Mouse (Mus musculus): ENCODE measurements around the gene Jak3.

Jak3 gene

DNA sequence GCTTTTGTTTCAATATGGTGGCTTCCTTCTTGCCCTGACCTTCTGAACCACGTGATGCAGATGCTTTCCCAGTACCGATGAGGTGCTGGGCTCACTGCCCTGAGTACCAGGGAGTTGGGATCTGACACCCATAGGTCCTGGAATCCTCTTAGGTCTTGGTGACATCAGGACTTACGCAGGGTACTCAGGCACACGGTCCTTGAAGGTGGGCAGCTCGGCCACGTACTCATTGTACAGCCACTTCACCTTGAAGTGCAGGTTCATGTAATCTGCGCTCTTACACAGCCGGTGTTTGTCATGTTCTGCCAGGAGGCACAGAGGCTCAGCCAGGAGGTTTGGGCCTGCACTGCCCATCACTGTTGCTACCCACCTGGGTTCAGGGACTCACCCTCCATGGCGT is 30.6 kb upstream of the Jak3 start:
- no peaks in the 10 kb centered on the region for H3K27me3 ChIP-seq (ENCODE audit: control insufficient read depth, insufficient read depth, low read length, poor library complexity, severe bottlenecking)
- DNase-seq (ENCODE audit: low read depth, low spot score), result no peak
- H3K36me3 ChIP-seq (ENCODE audit: control insufficient read depth, insufficient read depth, low read length, poor library complexity, severe bottlenecking), result no peaks in the 10 kb centered on the region

DNA sequence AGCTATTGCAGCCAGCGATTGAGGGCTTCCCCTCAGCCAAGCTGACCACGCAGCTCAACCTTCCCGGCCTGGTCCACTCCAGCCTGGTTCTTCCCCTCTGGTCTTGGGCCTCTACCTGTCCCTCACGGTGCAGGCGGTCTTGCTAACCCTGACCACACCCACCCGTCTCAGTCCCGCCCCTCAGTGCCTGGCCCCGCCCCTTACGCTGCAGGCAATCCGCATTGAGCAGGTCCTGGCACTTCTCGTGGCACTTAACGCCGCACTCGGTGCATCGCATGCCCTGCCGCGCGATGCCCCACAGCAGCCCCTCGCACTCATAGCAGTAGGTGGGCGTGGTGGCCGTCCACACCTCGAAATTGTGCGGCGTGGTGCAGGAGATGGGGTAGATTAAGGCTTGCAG is 21.5 kb upstream of the Jak3 start:
- DNase-seq (ENCODE audit: low read depth, low spot score), result peak; percentile 65
- Histone ChIP-seq H3K36me3 (ENCODE audit: control insufficient read depth, insufficient read depth, low read length, poor library complexity, severe bottlenecking) (no peaks in the 10 kb centered on the region), H3K27me3 (ENCODE audit: control insufficient read depth, insufficient read depth, low read length, poor library complexity, severe bottlenecking) (no peaks in the 10 kb centered on the region)

DNA sequence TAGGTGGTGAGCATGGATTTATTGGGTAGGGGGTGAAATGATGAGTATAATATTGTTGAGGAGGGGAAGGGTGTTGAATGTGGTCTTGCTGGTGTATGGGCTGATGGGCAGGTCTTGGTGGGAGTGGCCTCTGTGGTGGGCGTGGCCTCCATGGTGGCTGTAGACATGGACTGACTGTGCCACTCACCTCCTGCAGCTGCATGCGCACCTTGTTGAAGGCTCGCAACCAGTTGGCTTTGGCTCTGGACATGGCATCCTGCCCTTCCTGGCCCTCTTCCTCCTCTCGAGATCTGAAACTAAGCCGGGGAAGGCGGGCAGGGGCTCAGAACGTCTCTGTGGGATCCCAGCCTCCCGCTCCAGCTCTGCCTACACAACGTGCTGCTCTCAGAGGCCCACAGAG is 18.3 kb upstream of the Jak3 start:
- DNase-seq (ENCODE audit: low read depth, low spot score), result no peak
- Histone ChIP-seq H3K27me3 (ENCODE audit: control insufficient read depth, insufficient read depth, low read length, poor library complexity, severe bottlenecking) (no peaks in the 10 kb centered on the region), H3K36me3 (ENCODE audit: control insufficient read depth, insufficient read depth, low read length, poor library complexity, severe bottlenecking) (no peaks in the 10 kb centered on the region)

DNA sequence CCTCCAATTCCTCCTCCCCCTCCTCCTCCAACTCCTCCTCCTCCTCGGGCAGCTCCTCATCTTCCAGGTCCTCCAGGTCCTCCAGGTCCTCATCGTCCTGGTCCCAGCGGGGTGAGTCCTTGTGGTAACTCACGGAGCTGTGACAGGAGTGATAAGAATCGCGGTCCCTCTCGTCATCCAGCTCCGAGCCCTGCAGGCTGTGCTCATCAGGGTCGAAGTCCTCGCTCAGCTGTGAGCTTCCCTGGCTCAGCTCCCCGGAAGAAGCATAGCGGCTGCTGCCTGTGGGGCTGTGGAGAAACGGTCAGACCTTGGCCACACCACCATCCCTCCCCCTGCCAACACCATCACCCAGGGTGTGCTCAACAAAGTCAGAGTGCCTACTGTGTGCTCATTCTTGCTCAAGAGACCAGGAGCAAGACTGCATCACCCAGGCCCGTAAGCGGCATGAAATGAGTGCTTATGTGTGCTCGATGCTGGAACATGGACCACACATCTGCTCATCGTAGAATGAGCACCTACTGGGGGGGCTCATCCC is 17.5 kb upstream of the Jak3 start:
- no peak for DNase-seq (ENCODE audit: low read depth, low spot score)
- no peaks in the 10 kb centered on the region for H3K27me3 ChIP-seq (ENCODE audit: control insufficient read depth, insufficient read depth, low read length, poor library complexity, severe bottlenecking)
- no peaks in the 10 kb centered on the region for H3K36me3 ChIP-seq (ENCODE audit: control insufficient read depth, insufficient read depth, low read length, poor library complexity, severe bottlenecking)

DNA sequence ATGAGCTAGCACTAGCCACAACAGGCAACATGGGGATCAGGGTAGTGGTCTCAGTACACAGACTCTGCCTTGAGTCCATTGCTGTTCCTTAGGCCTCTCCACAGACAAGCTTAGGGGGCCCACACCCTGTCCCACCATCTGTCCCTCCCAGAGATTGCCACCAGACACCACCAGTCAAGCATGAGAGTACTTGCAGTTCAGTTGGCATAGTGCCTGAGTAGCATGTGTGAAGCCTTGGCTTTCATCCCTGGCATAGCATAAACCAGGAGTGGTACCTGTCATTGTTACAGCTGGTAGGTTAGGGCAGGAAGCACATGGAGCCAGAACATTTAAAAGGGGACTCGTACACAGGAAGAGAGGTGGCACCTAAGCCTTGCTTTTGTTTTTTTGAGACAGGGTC is 16.3 kb upstream of the Jak3 start:
- Histone ChIP-seq H3K36me3 (ENCODE audit: control insufficient read depth, insufficient read depth, low read length, poor library complexity, severe bottlenecking) (no peaks in the 10 kb centered on the region), H3K27me3 (ENCODE audit: control insufficient read depth, insufficient read depth, low read length, poor library complexity, severe bottlenecking) (no peaks in the 10 kb centered on the region)
- no peak for DNase-seq (ENCODE audit: low read depth, low spot score)

DNA sequence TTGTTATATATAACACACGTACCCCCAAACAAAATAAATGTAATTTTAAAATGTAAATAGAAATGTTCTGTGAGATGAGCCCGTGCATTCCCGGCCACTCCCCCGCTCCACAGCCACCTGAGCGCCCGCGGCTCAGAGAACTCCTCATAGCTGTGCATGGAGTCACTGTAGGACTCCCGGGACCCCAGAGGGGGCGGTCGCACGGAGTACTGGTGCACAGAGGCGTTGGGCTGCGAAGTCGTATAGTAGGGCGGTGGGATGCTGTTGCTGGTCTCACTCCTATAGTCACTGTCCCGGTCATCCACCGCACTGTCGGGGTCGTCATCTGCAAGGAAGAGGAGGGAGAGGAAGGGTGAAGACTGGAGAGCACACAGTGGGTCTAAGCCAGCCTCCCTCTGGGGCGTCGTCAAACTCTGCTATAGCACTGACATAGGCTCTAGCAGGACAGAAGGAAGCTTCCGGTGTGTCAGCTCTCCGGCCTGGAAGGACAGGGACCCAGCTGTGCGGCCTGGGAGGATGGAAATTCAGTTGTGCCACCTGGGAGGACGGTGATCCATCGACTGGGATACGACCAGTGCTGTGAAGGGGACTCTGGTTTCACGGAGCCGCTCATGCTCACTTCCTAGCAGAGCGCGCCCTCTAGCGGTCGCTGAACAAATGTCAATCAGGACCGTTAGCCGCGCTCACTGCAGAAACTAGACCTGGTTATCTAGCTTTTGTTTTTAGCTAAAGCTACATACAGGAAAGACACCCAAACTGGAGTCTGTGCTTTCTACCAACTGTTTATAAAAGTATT is 15.6 kb upstream of the Jak3 start:
- H3K27me3 ChIP-seq (ENCODE audit: control insufficient read depth, insufficient read depth, low read length, poor library complexity, severe bottlenecking), result no peaks in the 10 kb centered on the region
- H3K36me3 ChIP-seq (ENCODE audit: control insufficient read depth, insufficient read depth, low read length, poor library complexity, severe bottlenecking), result no peaks in the 10 kb centered on the region
- DNase-seq (ENCODE audit: low read depth, low spot score), result peak; percentile 90

DNA sequence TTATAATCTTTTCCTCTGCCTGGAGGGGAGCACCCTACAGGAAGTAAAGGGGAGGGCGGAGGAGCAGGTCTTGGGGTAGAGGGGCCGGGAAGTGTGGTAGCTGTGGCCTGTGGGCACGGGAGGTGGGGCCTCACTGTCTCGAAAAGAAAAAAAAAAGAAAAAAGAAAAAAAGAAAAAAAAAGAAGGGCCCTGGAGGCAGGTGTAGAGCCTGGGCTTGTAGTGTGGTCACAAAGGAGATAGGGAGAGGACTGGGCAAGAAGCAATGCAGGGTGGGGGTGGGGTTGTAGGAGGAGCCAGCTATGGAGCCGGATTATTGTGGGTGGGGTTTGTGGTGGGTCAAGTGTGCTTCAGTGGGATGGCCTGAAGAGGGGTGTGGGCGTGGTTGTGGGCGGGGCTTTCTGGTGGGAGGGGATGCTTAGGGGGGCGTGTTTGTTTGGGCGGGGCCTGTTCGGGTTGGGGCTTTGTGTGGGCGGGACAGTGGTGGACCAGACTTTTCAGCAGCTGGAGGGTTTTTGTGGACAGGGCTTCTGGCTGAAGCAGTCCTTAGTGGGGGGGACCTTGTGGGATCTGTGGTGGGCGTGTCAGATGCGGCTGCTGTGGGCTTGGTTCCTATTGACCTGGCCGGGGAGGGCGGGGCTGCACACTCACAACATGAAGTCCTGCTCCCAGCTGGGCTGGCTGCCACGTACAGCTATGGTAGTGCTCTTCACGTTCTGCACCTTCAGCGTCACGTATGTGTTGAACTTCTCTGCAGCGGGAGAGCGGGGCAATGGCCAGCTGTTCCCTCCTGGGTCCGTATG is 10.6 kb upstream of the Jak3 start:
- DNase-seq (ENCODE audit: low read depth, low spot score), result peak; percentile 71
- Histone ChIP-seq H3K36me3 (ENCODE audit: control insufficient read depth, insufficient read depth, low read length, poor library complexity, severe bottlenecking) (no peaks in the 10 kb centered on the region), H3K27me3 (ENCODE audit: control insufficient read depth, insufficient read depth, low read length, poor library complexity, severe bottlenecking) (no peaks in the 10 kb centered on the region)

DNA sequence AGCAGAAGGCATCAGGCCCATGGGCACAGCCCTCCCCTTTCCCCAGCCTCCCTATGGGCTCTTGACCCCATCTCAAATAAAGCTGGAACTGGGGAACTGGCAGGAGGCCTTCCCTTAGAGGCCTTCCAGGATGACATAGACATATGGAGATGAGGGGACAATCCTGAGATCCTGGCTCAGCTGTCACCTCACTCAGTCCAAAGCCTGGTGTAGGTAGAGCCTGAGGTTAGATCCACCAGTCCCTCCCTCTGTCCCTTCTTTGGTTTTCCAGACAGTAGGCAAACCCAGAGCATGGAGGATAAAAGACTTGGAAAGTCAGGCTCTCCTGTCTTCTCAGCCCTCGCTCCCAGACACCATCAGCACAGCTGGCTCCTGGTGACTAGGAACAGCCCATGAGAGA is 9.2 kb upstream of the Jak3 start:
- no peak for DNase-seq (ENCODE audit: low read depth, low spot score)
- Histone ChIP-seq H3K27me3 (ENCODE audit: control insufficient read depth, insufficient read depth, low read length, poor library complexity, severe bottlenecking) (no peaks in the 10 kb centered on the region), H3K36me3 (ENCODE audit: control insufficient read depth, insufficient read depth, low read length, poor library complexity, severe bottlenecking) (no peaks in the 10 kb centered on the region)

DNA sequence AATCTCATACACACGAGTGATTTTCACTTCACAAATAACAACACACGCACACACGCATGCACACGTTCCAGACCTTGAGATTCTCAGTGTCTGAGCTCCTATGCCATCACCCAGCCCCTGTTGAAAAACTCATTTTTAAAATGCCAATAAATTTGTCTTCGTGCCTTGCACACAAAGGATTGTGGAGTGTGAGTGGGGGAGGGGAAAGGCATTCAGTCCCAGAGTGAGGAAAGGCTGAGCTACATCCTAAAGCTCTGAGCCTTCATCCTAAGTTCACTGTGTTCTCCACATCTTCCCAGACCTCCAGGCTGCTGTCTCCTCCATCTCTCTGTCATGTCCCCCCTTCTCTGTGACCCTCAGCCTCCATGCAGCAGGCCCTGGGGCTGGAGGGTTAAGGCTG is 8.8 kb upstream of the Jak3 start:
- Histone ChIP-seq H3K36me3 (ENCODE audit: control insufficient read depth, insufficient read depth, low read length, poor library complexity, severe bottlenecking) (no peaks in the 10 kb centered on the region), H3K27me3 (ENCODE audit: control insufficient read depth, insufficient read depth, low read length, poor library complexity, severe bottlenecking) (no peaks in the 10 kb centered on the region)

DNA sequence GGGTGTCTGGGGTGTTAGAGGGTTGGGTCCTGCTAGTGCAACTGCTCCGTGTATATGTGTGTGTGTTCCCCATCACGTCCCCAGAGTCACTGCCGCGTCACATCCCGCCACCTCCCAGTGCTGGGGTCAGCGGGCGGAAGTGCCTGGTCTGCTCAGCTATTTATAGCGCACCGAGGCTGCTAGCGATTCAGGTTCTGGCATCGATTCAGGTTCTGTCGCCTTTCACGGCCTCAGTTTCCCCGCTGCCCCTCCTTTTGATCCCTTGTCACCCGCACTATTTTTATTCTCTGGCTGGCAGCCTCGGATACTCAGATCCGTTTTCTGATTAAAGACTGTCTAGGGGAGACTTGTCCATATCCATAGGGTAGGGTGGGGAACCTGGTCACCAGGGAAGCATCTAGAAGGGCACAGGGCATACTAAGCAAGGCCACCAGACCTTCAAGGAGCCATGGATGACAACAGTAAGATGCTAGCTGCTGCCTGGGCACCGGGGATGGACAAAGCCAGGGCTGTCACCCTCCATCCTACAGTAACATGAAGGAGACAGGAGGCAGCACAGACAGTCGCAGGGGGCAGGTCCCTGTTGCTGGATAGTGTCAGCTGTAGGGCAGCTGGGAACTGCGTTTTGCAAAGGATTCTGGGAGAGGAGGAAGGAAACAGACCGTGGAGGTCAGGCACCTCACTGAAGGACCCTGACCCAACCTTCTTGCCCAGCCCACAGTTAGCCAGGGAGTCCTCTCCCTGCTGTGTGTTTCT is 7.7 kb upstream of the Jak3 start:
- peak; percentile 80 for DNase-seq (ENCODE audit: low read depth, low spot score)
- no peaks in the 10 kb centered on the region for H3K27me3 ChIP-seq (ENCODE audit: control insufficient read depth, insufficient read depth, low read length, poor library complexity, severe bottlenecking)
- no peaks in the 10 kb centered on the region for H3K36me3 ChIP-seq (ENCODE audit: control insufficient read depth, insufficient read depth, low read length, poor library complexity, severe bottlenecking)

More for the DNA sequence above, 8.8 kb upstream of the Jak3 start:
- DNase-seq (ENCODE audit: low read depth, low spot score), result no peak

DNA sequence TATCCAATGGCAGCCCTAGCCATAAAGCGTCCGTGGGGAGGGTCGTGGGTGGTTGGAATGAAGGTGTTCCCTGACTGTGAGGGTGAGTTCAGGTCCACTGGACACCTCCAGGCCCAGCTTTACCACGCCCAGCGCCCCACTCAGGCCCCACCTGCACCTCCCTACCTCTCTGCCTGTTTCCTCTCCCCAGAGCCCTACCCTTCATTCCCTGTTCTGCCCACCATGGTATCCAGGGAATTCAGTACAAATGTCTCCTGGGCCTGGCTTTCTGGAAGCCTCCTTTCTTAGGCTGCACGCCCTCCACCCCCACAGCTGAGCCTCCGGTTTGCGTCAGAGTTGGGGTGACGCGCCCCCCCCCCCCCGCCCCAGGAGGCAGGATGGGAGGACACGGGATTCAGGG is 5.9 kb upstream of the Jak3 start:
- DNase-seq (ENCODE audit: low read depth, low spot score), result no peak
- Histone ChIP-seq H3K27me3 (ENCODE audit: control insufficient read depth, insufficient read depth, low read length, poor library complexity, severe bottlenecking) (no peaks in the 10 kb centered on the region), H3K36me3 (ENCODE audit: control insufficient read depth, insufficient read depth, low read length, poor library complexity, severe bottlenecking) (no peaks in the 10 kb centered on the region)

DNA sequence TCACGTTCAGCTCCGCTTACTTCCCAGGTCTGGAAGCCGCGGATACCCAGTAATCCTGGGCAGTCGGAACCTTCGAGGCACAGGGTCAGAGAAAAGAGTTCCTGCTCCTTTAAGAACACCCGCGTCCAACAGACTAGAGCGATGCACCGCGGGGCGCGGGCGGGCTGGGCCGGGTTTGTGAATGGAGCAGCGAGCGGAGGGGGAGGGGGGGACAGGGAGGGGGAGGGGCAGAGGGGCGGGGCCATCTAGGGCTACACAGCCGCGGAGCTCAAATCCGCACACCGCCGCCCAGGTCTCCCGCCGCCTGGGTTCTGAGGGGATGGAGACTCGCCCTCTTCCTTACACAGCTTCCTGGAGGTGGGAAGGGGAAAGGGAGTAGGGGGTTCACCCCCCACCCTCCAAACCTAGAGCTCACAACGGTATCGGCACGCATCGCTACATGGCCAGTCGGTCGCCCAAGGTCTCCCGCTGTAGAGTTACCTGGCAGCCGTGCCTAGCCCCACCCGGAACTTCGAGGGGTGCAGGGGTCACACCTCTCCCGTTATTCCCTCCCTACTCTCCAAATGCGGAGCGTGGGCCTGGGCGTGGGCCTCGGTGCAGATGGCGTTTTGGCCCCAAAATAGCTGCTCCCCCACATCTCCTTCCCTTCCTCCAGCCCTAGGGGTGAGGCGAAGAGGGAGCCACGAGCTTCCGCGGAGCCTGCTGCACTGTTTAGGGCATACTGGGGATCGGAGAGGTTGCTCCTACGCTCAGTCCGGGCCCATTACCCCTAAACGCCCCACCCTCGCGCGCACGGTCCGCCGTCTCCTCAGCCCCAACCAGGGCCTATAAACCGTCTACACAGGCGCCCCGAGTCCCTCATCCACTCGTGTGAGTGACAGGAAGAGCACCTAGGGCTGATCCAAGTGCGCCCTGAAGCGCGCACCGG is 5.2 kb upstream of the Jak3 start:
- peak; percentile 59 for DNase-seq (ENCODE audit: low read depth, low spot score)
- no peaks in the 10 kb centered on the region for H3K36me3 ChIP-seq (ENCODE audit: control insufficient read depth, insufficient read depth, low read length, poor library complexity, severe bottlenecking)
- H3K27me3 ChIP-seq (ENCODE audit: control insufficient read depth, insufficient read depth, low read length, poor library complexity, severe bottlenecking), result no peaks in the 10 kb centered on the region

DNA sequence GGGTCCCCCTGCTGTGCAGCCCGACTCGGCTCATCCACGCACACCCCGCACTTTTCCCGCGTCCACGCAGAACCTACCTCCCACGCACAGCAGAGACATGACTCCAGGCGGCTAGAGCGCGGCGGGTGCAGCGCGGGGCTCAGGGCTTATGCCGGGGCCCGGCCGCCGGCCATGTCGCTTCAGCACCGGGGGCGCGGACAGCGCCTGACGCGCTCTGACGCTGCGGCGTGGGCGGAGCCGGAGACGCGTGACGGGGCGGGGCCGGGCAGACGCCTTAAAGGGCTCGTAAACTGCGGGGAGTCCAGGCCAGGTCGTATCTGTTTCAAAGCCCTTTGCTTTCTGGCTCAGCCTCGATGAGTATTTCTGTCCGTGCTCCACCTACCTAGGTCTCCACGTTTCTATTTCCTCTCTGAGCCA is 4.5 kb upstream of the Jak3 start, which contains the start of gene Unc13a:
Unc13a (minus strand) TSS at position 209 of the 417 bp plus-strand sequence.
- peak; percentile 93 for DNase-seq (ENCODE audit: low read depth, low spot score)
- Histone ChIP-seq H3K27me3 (ENCODE audit: control insufficient read depth, insufficient read depth, low read length, poor library complexity, severe bottlenecking) (no peaks in the 10 kb centered on the region), H3K36me3 (ENCODE audit: control insufficient read depth, insufficient read depth, low read length, poor library complexity, severe bottlenecking) (no peaks in the 10 kb centered on the region)
